In genomic region chr12:14415543-14416181, GRCm38 (mm10) we compare ENCODE assay signal across 23 mouse cellular contexts.
A peak's percentile ranks its signal among the peaks of the same experiment; 100 is the strongest.
DNase-seq lines count a peak whose midpoint lies in the region; TF ChIP-seq lines count a peak whose summit lies in the region.
"Had no signal": no experiment of that assay in that cellular context is flagged by ENCODE, and none has a peak within 500 bp of the region (broad histone marks: within the 10 kb centered on the region; RNA-seq: fewer than 3 reads in every experiment).

No protein-coding gene starts in this region.

- H3K4me3 ChIP-seq in myocyte = no peak overlapping the region
- H3K4me3 ChIP-seq in hindbrain, embryonic 10.5 days = no peak overlapping the region
- H3K4me3 ChIP-seq: embryonic facial prominence, embryonic 13.5 days; embryonic facial prominence, embryonic 15.5 days; erythroblast, embryonic 14.5 days; forebrain, embryonic 10.5 days; forebrain, embryonic 12.5 days had no signal

- no peak for TF ChIP-seq POLR2A in myocyte (IDR thresholded peaks at IDR 0.05; ENCODE audit: insufficient read length, low read depth)

- no peaks in the 10 kb centered on the region for H3K79me2 ChIP-seq in myocyte (ENCODE audit: control insufficient read depth, insufficient read depth)

- no peaks in the 10 kb centered on the region for H3K4me1 ChIP-seq in hindbrain, embryonic 10.5 days (replicated peaks)
- H3K4me1 ChIP-seq: embryonic facial prominence, embryonic 13.5 days; embryonic facial prominence, embryonic 15.5 days; forebrain, embryonic 10.5 days; forebrain, embryonic 12.5 days had no signal

- no peaks in the 10 kb centered on the region for H3K27me3 ChIP-seq in myocyte (ENCODE audit: control insufficient read depth, insufficient read depth, insufficient read length)
- H3K27me3 ChIP-seq in hindbrain, embryonic 10.5 days (ENCODE audit: insufficient read depth, poor library complexity, severe bottlenecking) = no peaks in the 10 kb centered on the region
- H3K27me3 ChIP-seq: CH12.LX; embryonic facial prominence, embryonic 13.5 days; embryonic facial prominence, embryonic 15.5 days; forebrain, embryonic 12.5 days had no signal

- H3K9me3 ChIP-seq in hindbrain, embryonic 10.5 days = peaks cover 6% of the 10 kb centered on the region; the same call in 1 of the 2 replicates
- H3K9me3 ChIP-seq: embryonic facial prominence, embryonic 13.5 days; embryonic facial prominence, embryonic 15.5 days; forebrain, embryonic 12.5 days; G1E had no signal

- peak overlapping the region; percentile 52 for H3K4me2 ChIP-seq in myocyte (ENCODE audit: low read depth)
- H3K4me2 ChIP-seq: embryonic facial prominence, embryonic 13.5 days; embryonic facial prominence, embryonic 15.5 days; forebrain, embryonic 12.5 days had no signal

- H3ac ChIP-seq in myocyte (ENCODE audit: control insufficient read depth, insufficient read length) = no peak overlapping the region

- 86% methylated on average over 3 of the region's 3 CpGs for WGBS in hindbrain, embryonic 10.5 days

- peak; percentile 36 for DNase-seq in 3T3-L1 (ENCODE audit: low read depth, low spot score)
- DNase-seq in Muller cell, postnatal 12 days (ENCODE audit: inconsistent ontology term) = peak; percentile 15
- DNase-seq in brain, adult 2 months (ENCODE audit: low read depth, low spot score) = peak; percentile 23
- DNase-seq in cerebellum, adult 11-12 months = no peak
- DNase-seq in ovary, postnatal 14 days (ENCODE audit: low spot score) = no peak
- DNase-seq in hindbrain, embryonic 10.5 days (ENCODE audit: low spot score) = no peak
- DNase-seq: adrenal gland, adult 8-10 months; adrenal gland, postnatal 14 days; adrenal gland, postnatal 36 days; cerebellum, adult 11 months; cerebellum, adult 2 months; cerebellum, adult 9-10 months; cerebellum, postnatal 10 days; cerebellum, postnatal 25 days; embryo, embryonic 11 days had no signal

- no peak overlapping the region for H3K27ac ChIP-seq in hindbrain, embryonic 10.5 days
- H3K27ac ChIP-seq: embryonic facial prominence, embryonic 13.5 days; embryonic facial prominence, embryonic 15.5 days; forebrain, embryonic 10.5 days; forebrain, embryonic 12.5 days had no signal

- H3K36me3 ChIP-seq in myocyte (ENCODE audit: control insufficient read depth, insufficient read depth) = no peaks in the 10 kb centered on the region
- no peaks in the 10 kb centered on the region for H3K36me3 ChIP-seq in hindbrain, embryonic 10.5 days
- H3K36me3 ChIP-seq: embryonic facial prominence, embryonic 13.5 days; embryonic facial prominence, embryonic 15.5 days; forebrain, embryonic 10.5 days; forebrain, embryonic 12.5 days; G1E had no signal

TF ChIP-seq in myocyte, 11 proteins besides CTCF, POLR2A, EP300 and RAD21:
- TF ChIP-seq SRF (IDR thresholded peaks at IDR 0.05; ENCODE audit: control insufficient read depth, insufficient read length, low read depth) = no peak
- peak; percentile 55; the same call in 1 of the 2 replicates for TF ChIP-seq CEBPB (IDR thresholded peaks at IDR 0.05; ENCODE audit: insufficient read depth, poor library complexity, severe bottlenecking)

Comparison
In these comparisons a context has a peak if more than half of its experiments do, and no peak if none do; other contexts are left out.
1. DNase-seq: peak in 3T3-L1 (single experiment), Muller cell, postnatal 12 days (single experiment) and brain, adult 2 months (single experiment); none in cerebellum, adult 11-12 months (single experiment), ovary, postnatal 14 days (single experiment) and hindbrain, embryonic 10.5 days (single experiment).